Mouse (Mus musculus) liver, postnatal 0 days (tissue): ENCODE data around the gene Clcn3.

Source experiments
- CTCF ChIP-seq: sonication (generic); IDR thresholded peaks from 2 replicates; pipeline ENCODE4 v1.5.1; 2016; ENCODE audit warnings: antibody characterized with exemption, low read depth
- EP300 ChIP-seq: IDR thresholded peaks from 2 replicates; pipeline ENCODE4 v1.6.1; 2016; ENCODE audit warnings: antibody characterized with exemption, low read depth, mild to moderate bottlenecking

GRCm38 (mm10) chr8:60965306-60965705 is 17.8 kb downstream of the Clcn3 start:
- TF ChIP-seq CTCF, result no peak
- TF ChIP-seq EP300, result no peak
